Mouse (Mus musculus) forebrain, embryonic 14.5 days (tissue): ENCODE data around the gene Pld3. TPM values are rescaled to one million over a fixed set of nuclear protein-coding genes. Genes with fewer than 3 reads are reported as not detected.

Source experiments
- ATAC-seq: fragments of 200-750 bp; cut with Nextera tagmentation; 2 replicates; pipeline ENCODE4 v1.8.0; 2017; ENCODE audit warnings: mild to moderate bottlenecking, moderate library complexity
- DNase-seq: peaks from one replicate; pipeline ENCODE4 v3.0.0-alpha.2; 2015; ENCODE audit warnings: low spot score
- H3K27ac ChIP-seq: fragments of 300-500 bp; sonication (generic); 2 replicates; pipeline ENCODE4 v1.5.1; 2014; ENCODE audit warnings: low read depth, mild to moderate bottlenecking, control low read depth, low read length, moderate library complexity
- H3K27me3 ChIP-seq: fragments of 300-500 bp; sonication (generic); replicated peaks from 2 replicates; pipeline ENCODE4 v1.6.1; 2014; ENCODE audit warnings: low read length, control low read depth, mixed read lengths; ENCODE audit not compliant: control insufficient read depth, insufficient read depth
- H3K36me3 ChIP-seq: fragments of 300-500 bp; sonication (generic); 2 replicates; pipeline ENCODE4 v1.6.1; 2014; ENCODE audit warnings: low read length, control low read depth; ENCODE audit not compliant: control insufficient read depth, insufficient read depth
- H3K4me1 ChIP-seq: fragments of 300-500 bp; sonication (generic); 2 replicates; pipeline ENCODE4 v1.6.1; 2014; ENCODE audit warnings: antibody characterized with exemption, low read length, control low read depth; ENCODE audit not compliant: control insufficient read depth, insufficient read depth
- H3K4me2 ChIP-seq: fragments of 300-500 bp; sonication (generic); 2 replicates; pipeline ENCODE4 v1.6.1; 2014; ENCODE audit warnings: mild to moderate bottlenecking, control low read depth, low read length
- H3K4me3 ChIP-seq: fragments of 300-500 bp; sonication (generic); 2 replicates; pipeline ENCODE4 v1.5.1; 2014; ENCODE audit warnings: low read depth, low read length, control low read depth
- H3K9ac ChIP-seq: fragments of 300-500 bp; sonication (generic); 2 replicates; pipeline ENCODE4 v1.6.1; 2014; ENCODE audit warnings: mild to moderate bottlenecking, low read length, control low read depth, moderate library complexity
- H3K9me3 ChIP-seq: fragments of 300-500 bp; sonication (generic); replicated peaks from 2 replicates; pipeline ENCODE4 v1.6.1; 2016; ENCODE audit warnings: low read length, control low read depth, mixed read lengths; ENCODE audit not compliant: control insufficient read depth
- WGBS: fragments of 180-500 bp; shearing (Covaris S2); extraction: QIAGEN DNeasy Blood & Tissue Kit; methylation state at CpG from one replicate; pipeline ENCODE4 v1.1.7; 2014; 5-methylcytosine and 5-hydroxymethylcytosine counted together
- polyA plus RNA-seq: library from polyadenylated mRNA; unstranded; fragments of >200 nt; fragmentation: Nextera tagmentation; extraction: Ambion mirVana; gene quantifications from 2 replicates; pipeline ENCODE4 v1.2.1, GENCODE M21; 2014

The Pld3 gene
- polyA plus RNA-seq, 1 experiment from 2014 or later, result 98.6 TPM

DNA sequence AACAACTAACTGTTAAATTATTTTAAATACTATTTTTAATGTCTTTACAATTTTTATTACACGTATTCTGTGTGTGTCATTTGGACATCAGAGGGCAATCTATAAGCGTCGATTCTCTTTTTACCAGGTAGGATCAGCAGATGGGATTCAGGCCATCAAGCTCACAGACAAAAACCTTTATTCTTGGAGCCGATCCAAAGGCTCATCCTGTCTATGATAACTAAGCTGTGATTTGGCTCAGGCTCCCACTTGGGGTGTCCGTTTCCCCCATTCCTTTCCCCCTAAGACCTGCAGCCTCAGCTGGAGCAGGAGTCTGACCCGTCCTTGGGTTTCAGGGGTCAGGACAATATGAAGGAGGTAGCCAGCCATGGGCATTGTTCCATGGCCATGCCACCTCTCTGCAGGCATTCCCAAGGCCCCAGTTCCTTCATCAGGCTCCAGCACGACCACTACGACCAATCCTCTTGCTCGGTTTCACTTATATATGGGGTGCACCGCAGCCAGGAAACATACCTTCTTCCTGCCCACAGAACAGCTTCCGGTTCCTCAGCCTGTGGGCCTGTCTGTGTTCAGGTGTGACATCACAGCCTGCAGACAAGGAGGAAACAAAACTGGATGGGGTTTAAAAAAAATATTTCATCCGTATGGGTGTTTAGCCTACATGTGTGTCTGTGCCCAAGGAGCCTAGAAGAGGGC is 8.2 kb downstream of the Pld3 start:
- H3K9ac ChIP-seq, result no peak overlapping the region
- no peak for DNase-seq
- peaks cover 8% of the 10 kb centered on the region; the same call in 1 of the 2 replicates for H3K4me1 ChIP-seq
- 89% methylated on average over 12 of the region's 12 CpGs for WGBS
- no peak overlapping the region for H3K27ac ChIP-seq
- ATAC-seq, result no peak
- 0 out of 2 replicates have a peak, but pooled peaks cover 8% of the 10 kb centered on the region for H3K36me3 ChIP-seq
- H3K27me3 ChIP-seq, result no peaks in the 10 kb centered on the region
- no peaks in the 10 kb centered on the region for H3K9me3 ChIP-seq
- no peak overlapping the region for H3K4me3 ChIP-seq
- no peak overlapping the region for H3K4me2 ChIP-seq

DNA sequence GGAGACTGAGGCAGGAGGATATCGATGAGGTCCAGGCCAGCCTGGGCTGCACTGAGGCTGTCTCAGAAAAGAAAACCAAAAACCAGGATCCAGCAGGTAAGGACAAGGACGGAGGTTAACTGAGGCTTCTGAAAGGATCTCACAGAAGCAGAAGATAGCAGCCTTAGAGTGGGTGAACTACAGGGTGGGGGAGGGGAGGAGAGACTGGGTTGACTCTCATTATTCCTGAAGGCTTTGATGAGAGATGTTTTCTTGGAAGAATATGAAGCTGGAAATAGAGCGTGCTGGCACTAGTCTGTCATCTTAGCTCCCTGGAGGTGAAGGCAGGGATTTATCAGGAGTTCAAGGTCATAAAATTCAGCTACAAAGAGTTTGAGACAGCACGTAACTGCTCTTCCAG is 9.2 kb downstream of the Pld3 start:
- WGBS, result 88% methylated on average over 4 of the region's 4 CpGs
- Histone ChIP-seq H3K36me3 (peaks cover 17% of the 10 kb centered on the region; the same call in 1 of the 2 replicates), H3K27me3 (no peaks in the 10 kb centered on the region), H3K9ac (no peak overlapping the region), H3K4me3 (no peak overlapping the region), H3K9me3 (no peaks in the 10 kb centered on the region), H3K4me1 (peaks cover 8% of the 10 kb centered on the region; the same call in 1 of the 2 replicates), H3K27ac (no peak overlapping the region), H3K4me2 (no peak overlapping the region)
- DNase-seq (no peak), ATAC-seq (no peak)

DNA sequence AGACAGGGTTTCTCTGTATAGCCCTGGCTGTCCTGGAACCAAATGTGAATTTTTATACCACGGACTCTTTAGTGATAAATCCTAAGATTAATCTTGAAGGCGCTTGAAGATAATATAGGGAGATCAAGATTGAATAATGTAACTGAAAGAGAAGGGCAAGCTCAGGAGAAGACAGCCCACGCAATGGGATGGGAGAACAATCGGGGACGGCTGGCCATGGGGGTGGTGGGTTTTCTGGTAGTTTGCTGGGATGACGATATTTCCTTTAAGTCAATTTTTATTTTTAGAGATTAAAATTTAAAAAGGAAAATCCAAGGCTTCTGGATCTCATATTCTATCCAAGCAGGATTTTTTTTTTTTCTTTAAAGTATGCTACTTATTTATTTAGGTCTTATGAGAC is 10.0 kb downstream of the Pld3 start:
- H3K27me3 ChIP-seq, result no peaks in the 10 kb centered on the region
- no peaks in the 10 kb centered on the region for H3K9me3 ChIP-seq
- H3K4me3 ChIP-seq, result peak overlapping the region; percentile 53
- DNase-seq, result no peak
- peak overlapping the region; percentile 74 for H3K9ac ChIP-seq
- no peak overlapping the region for H3K27ac ChIP-seq
- H3K36me3 ChIP-seq, result peaks cover 19% of the 10 kb centered on the region
- ATAC-seq, result no peak; the same call in 1 of the 2 replicates
- 63% methylated on average over 6 of the region's 6 CpGs for WGBS
- H3K4me2 ChIP-seq, result peak overlapping the region; percentile 86
- peaks cover 8% of the 10 kb centered on the region; the same call in 1 of the 2 replicates for H3K4me1 ChIP-seq

DNA sequence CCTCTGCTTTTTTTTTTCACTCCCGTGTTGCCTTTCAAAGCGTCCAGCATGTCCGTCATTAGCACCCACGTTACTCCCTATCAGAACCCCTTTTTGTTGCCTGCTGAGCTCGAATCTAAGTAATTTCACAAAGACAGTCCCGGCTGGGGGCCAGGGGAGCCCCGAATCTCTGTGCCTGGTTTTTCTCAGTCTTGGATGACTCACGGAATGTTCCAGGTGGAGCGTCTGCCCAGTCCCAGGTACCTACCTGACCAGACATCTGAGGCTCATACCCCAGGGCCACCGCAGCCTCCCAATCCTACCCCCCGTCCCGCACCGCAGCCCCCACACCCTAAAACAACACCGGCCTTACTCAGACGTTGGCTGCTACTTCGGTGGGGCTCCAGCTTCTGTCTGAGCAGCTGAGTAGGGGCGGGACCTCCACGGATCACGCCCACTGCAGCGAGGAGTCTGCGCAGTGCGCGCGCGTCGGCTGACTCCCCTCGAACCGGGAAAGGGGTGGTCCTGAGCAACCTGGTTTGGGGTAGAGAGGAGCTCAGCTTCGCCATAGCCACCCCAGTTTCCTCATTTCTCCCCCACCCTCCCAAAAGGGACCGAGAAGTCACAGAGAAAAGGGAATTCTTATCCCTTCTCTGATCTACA is 10.5 kb downstream of the Pld3 start:
- peak; percentile 96 for ATAC-seq
- peak; percentile 91 for DNase-seq
- H3K4me2 ChIP-seq, result peak overlapping the region; percentile 86
- no peak overlapping the region for H3K27ac ChIP-seq
- 2% methylated on average over 30 of the region's 30 CpGs for WGBS
- H3K4me1 ChIP-seq, result peaks cover 8% of the 10 kb centered on the region; the same call in 1 of the 2 replicates
- H3K27me3 ChIP-seq, result no peaks in the 10 kb centered on the region
- peak overlapping the region; percentile 74 for H3K9ac ChIP-seq
- H3K36me3 ChIP-seq, result peaks cover 20% of the 10 kb centered on the region
- peak overlapping the region; percentile 53 for H3K4me3 ChIP-seq
- H3K9me3 ChIP-seq, result no peaks in the 10 kb centered on the region

DNA sequence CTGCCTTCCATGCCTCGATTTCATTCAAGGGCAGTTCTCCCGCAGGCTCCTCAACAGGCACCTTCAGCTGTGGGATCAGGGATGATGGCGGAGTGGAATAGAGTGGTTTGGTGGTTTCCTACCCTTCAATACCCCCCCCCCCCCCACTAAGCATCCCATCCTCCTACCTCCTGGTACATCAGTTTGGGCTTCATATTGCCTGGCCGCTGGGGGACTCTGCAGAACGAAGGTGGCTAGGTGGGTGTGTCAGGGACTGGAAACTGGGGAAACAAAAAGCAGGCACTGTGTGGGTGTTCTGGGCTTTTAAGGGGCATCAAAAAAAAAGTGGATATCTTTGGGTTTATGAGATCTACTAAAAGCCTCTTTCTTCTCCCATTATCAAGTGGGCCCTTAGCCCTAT is 11.1 kb downstream of the Pld3 start:
- no peak for ATAC-seq

DNA sequence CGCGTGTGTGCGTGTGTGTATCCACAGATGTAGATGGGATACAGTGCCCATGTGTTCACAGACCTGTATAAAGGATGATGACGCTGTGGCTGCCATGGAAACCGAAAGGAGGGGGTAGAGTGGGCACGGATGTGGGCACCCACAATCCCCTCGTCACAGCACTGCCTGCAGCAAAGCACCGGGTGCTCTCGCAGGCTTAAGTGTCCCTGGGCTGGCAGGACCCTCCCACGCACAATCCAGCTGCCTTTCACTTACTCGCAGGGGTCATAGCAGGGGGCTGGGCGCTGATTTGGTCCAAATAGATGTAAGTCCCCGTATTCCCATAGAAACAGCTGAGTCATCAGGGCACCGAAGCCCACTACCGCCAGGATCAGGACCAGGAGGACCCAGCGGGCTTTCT is 11.6 kb downstream of the Pld3 start:
- Histone ChIP-seq H3K4me2 (peak overlapping the region; percentile 86), H3K4me3 (peak overlapping the region; percentile 6; the same call in 1 of the 2 replicates), H3K9me3 (no peaks in the 10 kb centered on the region), H3K36me3 (peaks cover 30% of the 10 kb centered on the region), H3K4me1 (peaks cover 8% of the 10 kb centered on the region; the same call in 1 of the 2 replicates), H3K27ac (no peak overlapping the region), H3K9ac (no peak overlapping the region; the same call in 1 of the 2 replicates), H3K27me3 (no peaks in the 10 kb centered on the region)
- DNase-seq (peak; percentile 59), ATAC-seq (peak; percentile 65)
- WGBS, result 73% methylated on average over 16 of the region's 16 CpGs

More for the DNA sequence above, 11.1 kb downstream of the Pld3 start:
- peak overlapping the region; percentile 74 for H3K9ac ChIP-seq
- H3K27ac ChIP-seq, result no peak overlapping the region
- DNase-seq, result no peak
- H3K4me3 ChIP-seq, result peak overlapping the region; percentile 53
- peak overlapping the region; percentile 86 for H3K4me2 ChIP-seq
- H3K4me1 ChIP-seq, result peaks cover 8% of the 10 kb centered on the region; the same call in 1 of the 2 replicates
- no peaks in the 10 kb centered on the region for H3K27me3 ChIP-seq
- H3K36me3 ChIP-seq, result peaks cover 25% of the 10 kb centered on the region
- WGBS, result 61% methylated on average over 5 of the region's 5 CpGs
- H3K9me3 ChIP-seq, result no peaks in the 10 kb centered on the region

DNA sequence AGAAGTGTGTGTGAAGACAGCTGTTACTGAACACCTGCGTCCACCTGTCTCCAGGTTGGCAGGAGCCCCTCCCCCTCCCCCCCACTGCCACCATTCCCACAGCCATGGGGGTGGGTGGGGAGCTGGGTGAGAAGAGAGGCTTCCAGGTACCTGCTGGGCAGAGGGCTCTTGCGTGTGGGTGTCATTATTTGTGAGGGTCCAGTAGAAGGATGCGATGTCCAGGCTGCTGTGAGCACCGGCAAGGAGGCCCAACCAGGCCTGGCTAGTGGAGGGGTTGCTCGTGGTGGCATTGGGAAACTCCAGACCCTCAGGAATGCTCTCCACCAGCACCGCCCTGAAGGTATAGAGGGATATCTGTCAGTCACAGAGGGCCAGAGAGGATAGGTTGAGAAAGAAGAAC is 12.1 kb downstream of the Pld3 start:
- Histone ChIP-seq H3K9me3 (no peaks in the 10 kb centered on the region), H3K27me3 (no peaks in the 10 kb centered on the region), H3K4me2 (no peak overlapping the region), H3K27ac (no peak overlapping the region), H3K4me1 (peaks cover 8% of the 10 kb centered on the region; the same call in 1 of the 2 replicates), H3K9ac (no peak overlapping the region; the same call in 1 of the 2 replicates), H3K36me3 (peaks cover 35% of the 10 kb centered on the region), H3K4me3 (no peak overlapping the region)
- ATAC-seq (no peak), DNase-seq (no peak)
- WGBS, result 89% methylated on average over 6 of the region's 6 CpGs

DNA sequence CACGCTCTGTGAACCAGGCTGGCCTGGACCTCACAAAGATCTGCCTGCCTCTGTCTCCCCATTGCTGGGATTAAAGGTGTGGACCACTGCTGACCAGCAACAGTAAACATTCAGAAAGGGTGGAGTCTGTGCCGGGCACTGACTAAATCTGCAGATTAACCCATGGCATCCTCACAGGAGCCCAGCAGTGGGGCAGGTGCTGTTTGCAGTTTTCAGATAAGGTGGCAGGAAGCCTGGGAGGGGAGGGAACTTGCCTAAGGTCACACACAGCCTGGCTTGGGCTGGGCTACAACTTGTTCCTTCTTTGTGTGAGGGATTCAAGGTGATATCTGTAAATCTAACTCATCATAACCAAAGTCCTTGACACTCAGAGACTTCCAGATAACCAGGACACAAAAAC is 12.5 kb downstream of the Pld3 start:
- no peak overlapping the region for H3K4me2 ChIP-seq
- H3K27ac ChIP-seq, result no peak overlapping the region
- H3K9me3 ChIP-seq, result no peaks in the 10 kb centered on the region
- H3K4me3 ChIP-seq, result no peak overlapping the region
- H3K9ac ChIP-seq, result no peak overlapping the region
- no peaks in the 10 kb centered on the region for H3K27me3 ChIP-seq
- DNase-seq (no peak), ATAC-seq (no peak)
- peaks cover 8% of the 10 kb centered on the region; the same call in 1 of the 2 replicates for H3K4me1 ChIP-seq
- H3K36me3 ChIP-seq, result peaks cover 38% of the 10 kb centered on the region
- 82% methylated on average over 2 of the region's 2 CpGs for WGBS

DNA sequence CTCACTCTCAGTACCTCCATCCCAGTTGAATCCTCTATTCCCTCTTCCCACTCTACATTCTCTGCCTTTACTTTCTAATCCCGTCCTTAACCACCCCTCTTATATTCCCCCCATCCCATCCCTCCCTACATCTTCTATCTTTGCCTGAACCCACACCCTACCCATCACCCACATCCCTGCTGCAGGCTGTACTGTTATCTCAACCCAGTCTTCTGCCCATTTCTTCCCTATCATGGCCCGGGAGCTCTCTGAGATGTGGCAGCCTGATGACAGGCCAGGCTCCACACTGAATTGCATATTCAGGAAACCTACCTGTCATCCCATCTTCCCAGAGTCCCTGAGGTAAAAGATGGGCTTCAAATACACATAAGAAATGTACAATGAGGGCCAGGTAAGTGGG is 14.2 kb downstream of the Pld3 start:
- Histone ChIP-seq H3K4me2 (no peak overlapping the region), H3K27ac (no peak overlapping the region), H3K4me1 (peaks cover 8% of the 10 kb centered on the region; the same call in 1 of the 2 replicates), H3K9ac (no peak overlapping the region), H3K4me3 (no peak overlapping the region), H3K9me3 (no peaks in the 10 kb centered on the region), H3K36me3 (peaks cover 49% of the 10 kb centered on the region), H3K27me3 (no peaks in the 10 kb centered on the region)
- DNase-seq (no peak), ATAC-seq (no peak)
- 86% methylated on average over 2 of the region's 2 CpGs for WGBS
